ENCODE assay signal across 8 mouse cellular contexts in genomic region chr12:55301472-55302300, GRCm38 (mm10). TPM values are rescaled to one million over a fixed set of nuclear protein-coding genes. Genes with fewer than 3 reads are reported as not detected.
A peak's percentile ranks its signal among the peaks of the same experiment; 100 is the strongest.
DNase-seq lines count a peak whose midpoint lies in the region; ATAC-seq and TF ChIP-seq lines count a peak whose summit lies in the region.

No protein-coding gene starts in this region.

- no peak for ATAC-seq in forebrain, postnatal 0 days
- ATAC-seq in liver, postnatal 0 days, result no peak

- H3K27me3 ChIP-seq in forebrain, postnatal 0 days (ENCODE audit: insufficient read depth, low read length), result no peaks in the 10 kb centered on the region
- no peaks in the 10 kb centered on the region for H3K27me3 ChIP-seq in liver, postnatal 0 days (ENCODE audit: insufficient read depth, low read length)

- TF ChIP-seq CTCF in lung, adult 2 months (IDR thresholded peaks at IDR 0.05; ENCODE audit: insufficient read depth, low read length), result no peak
- no peak for TF ChIP-seq CTCF in bone marrow macrophage, adult 2 months (IDR thresholded peaks at IDR 0.05; ENCODE audit: low read depth, low read length)
- TF ChIP-seq CTCF in forebrain, postnatal 0 days (IDR thresholded peaks at IDR 0.05; ENCODE audit: low read depth), result no peak
- TF ChIP-seq CTCF in liver, postnatal 0 days (IDR thresholded peaks at IDR 0.05; ENCODE audit: low read depth), result no peak

- no peaks in the 10 kb centered on the region for H3K9me3 ChIP-seq in forebrain, postnatal 0 days (ENCODE audit: low read length)
- H3K9me3 ChIP-seq in liver, postnatal 0 days (ENCODE audit: low read length), result no peaks in the 10 kb centered on the region

- peak overlapping the region; percentile 62 for H3K9ac ChIP-seq in forebrain, postnatal 0 days
- H3K9ac ChIP-seq in liver, postnatal 0 days (replicated peaks), result peak overlapping the region; percentile 87

- WGBS in lung, adult 2 months, result 34% methylated on average over 11 of the region's 11 CpGs
- WGBS in forebrain, postnatal 0 days, result 36% methylated on average over 11 of the region's 11 CpGs
- 25% methylated on average over 11 of the region's 11 CpGs for WGBS in liver, postnatal 0 days (ENCODE audit: insufficient replicate concordance)

- intact Hi-C loops in gastrocnemius, postnatal 14 days (cut with DNase I; ENCODE audit: low total_unique reads), result no loop called here

- H3K36me3 ChIP-seq in forebrain, postnatal 0 days (ENCODE audit: insufficient read depth), result peaks cover 23% of the 10 kb centered on the region
- peaks cover 17% of the 10 kb centered on the region for H3K36me3 ChIP-seq in liver, postnatal 0 days (replicated peaks; ENCODE audit: insufficient read depth, low read length)

- no peak for TF ChIP-seq EP300 in liver, postnatal 0 days (IDR thresholded peaks at IDR 0.05; ENCODE audit: low read depth)

- H3K4me3 ChIP-seq in lung, adult 2 months (replicated peaks; ENCODE audit: extremely low read depth, low read depth, low read length), result peak overlapping the region; percentile 98
- H3K4me3 ChIP-seq in bone marrow macrophage, adult 2 months (ENCODE audit: insufficient read depth, low read length), result peak overlapping the region; percentile 69
- H3K4me3 ChIP-seq in forebrain, postnatal 0 days (ENCODE audit: low read depth, low read length), result peak overlapping the region; percentile 69
- peak overlapping the region; percentile 81 for H3K4me3 ChIP-seq in liver, postnatal 0 days (ENCODE audit: low read depth, low read length)

- DNase-seq in lung, adult 2 months, result no peak
- no peak for DNase-seq in lung, postnatal 14 days
- DNase-seq in forebrain, postnatal 0 days, result peak; percentile 50
- no peak for DNase-seq in liver, postnatal 0 days
- no peak for DNase-seq in frontal cortex, postnatal 10 days (ENCODE audit: low spot score in 2 of 2)
- no peak for DNase-seq in gastrocnemius, postnatal 14 days
- no peak for DNase-seq in left cerebral cortex, adult 9 months (ENCODE audit: low spot score in 2 of 2)

- peaks cover 12% of the 10 kb centered on the region; the same call in 1 of the 2 replicates for H3K4me1 ChIP-seq in lung, adult 2 months (ENCODE audit: control insufficient read depth, insufficient read depth, low read length)
- peaks cover 25% of the 10 kb centered on the region for H3K4me1 ChIP-seq in bone marrow macrophage, adult 2 months (ENCODE audit: control insufficient read depth, insufficient read depth, low read length)
- H3K4me1 ChIP-seq in forebrain, postnatal 0 days (ENCODE audit: insufficient read depth), result peaks cover 27% of the 10 kb centered on the region
- H3K4me1 ChIP-seq in liver, postnatal 0 days (ENCODE audit: insufficient read depth), result peaks cover 29% of the 10 kb centered on the region

- H3K27ac ChIP-seq in bone marrow macrophage, adult 2 months (ENCODE audit: insufficient read depth, low read depth, low read length), result peak overlapping the region; percentile 92
- peak overlapping the region; percentile 85 for H3K27ac ChIP-seq in forebrain, postnatal 0 days (ENCODE audit: low read depth, low read length)
- H3K27ac ChIP-seq in liver, postnatal 0 days (ENCODE audit: low read depth), result peak overlapping the region; percentile 98

- no peak for TF ChIP-seq POLR2A in lung, adult 2 months (IDR thresholded peaks at IDR 0.05; ENCODE audit: borderline replicate concordance, extremely low read depth, low read depth, low read length)
- no peak for TF ChIP-seq POLR2A in bone marrow macrophage, adult 2 months (IDR thresholded peaks at IDR 0.05; ENCODE audit: borderline replicate concordance, low read depth, low read length)

- peak overlapping the region; percentile 66 for H3K4me2 ChIP-seq in forebrain, postnatal 0 days (ENCODE audit: low read depth)
- peak overlapping the region; percentile 92 for H3K4me2 ChIP-seq in liver, postnatal 0 days (ENCODE audit: low read depth, low read length)

RNA-seq across cellular contexts. Expression of gene Ppp2r3c, which starts 1.1 kb away (rescaled TPM):
- polyA plus RNA-seq in lung, adult 2 months (2012; rRNA removed), result 1.2 and 1.9 TPM in 2 replicates
- 19.7 and 24.6 TPM in 2 replicates for polyA plus RNA-seq in bone marrow macrophage, adult 2 months (2012; ENCODE audit: insufficient read depth, insufficient read length, missing spikeins)
- 19.5 and 19.9 TPM in 2 replicates for total RNA-seq in forebrain, postnatal 0 days (2014; rRNA removed)
- polyA plus RNA-seq in forebrain, postnatal 0 days (2015; fragmentation: Nextera tagmentation; extraction: Ambion mirVana), result 17.8 and 19.8 TPM in 2 replicates
- 4.3 TPM in 2 replicates for polyA plus RNA-seq in liver, postnatal 0 days (2015; fragmentation: Nextera tagmentation; extraction: Ambion mirVana)
- total RNA-seq in gastrocnemius, postnatal 14 days (2021), result 10 to 100 TPM; 10.2 to 11.1 TPM

RNA-seq across cellular contexts. Expression of gene 1110008L16Rik, which starts 2.3 kb away (rescaled TPM):
- polyA plus RNA-seq in lung, adult 2 months (2012; rRNA removed), result 2.3 and 3.1 TPM in 2 replicates
- 8.3 and 9.8 TPM in 2 replicates for polyA plus RNA-seq in bone marrow macrophage, adult 2 months (2012; ENCODE audit: insufficient read depth, insufficient read length, missing spikeins)
- 12.7 and 15.6 TPM in 2 replicates for total RNA-seq in forebrain, postnatal 0 days (2014; rRNA removed)
- 7.7 and 11.9 TPM in 2 replicates for polyA plus RNA-seq in forebrain, postnatal 0 days (2015; fragmentation: Nextera tagmentation; extraction: Ambion mirVana)
- 5.5 and 5.9 TPM in 2 replicates for polyA plus RNA-seq in liver, postnatal 0 days (2015; fragmentation: Nextera tagmentation; extraction: Ambion mirVana)
- total RNA-seq in gastrocnemius, postnatal 14 days (2021), result 1 to 10 TPM; 7.3 to 7.4 TPM
